Mouse (Mus musculus) right cerebral cortex, adult 18-20 months (tissue): ENCODE results near the gene Gfer.

Experiments
- DNase-seq: peaks from one replicate; pipeline ENCODE4 v3.0.0; 2022; ENCODE audit warnings: mixed read lengths

The Gfer gene

DNA sequence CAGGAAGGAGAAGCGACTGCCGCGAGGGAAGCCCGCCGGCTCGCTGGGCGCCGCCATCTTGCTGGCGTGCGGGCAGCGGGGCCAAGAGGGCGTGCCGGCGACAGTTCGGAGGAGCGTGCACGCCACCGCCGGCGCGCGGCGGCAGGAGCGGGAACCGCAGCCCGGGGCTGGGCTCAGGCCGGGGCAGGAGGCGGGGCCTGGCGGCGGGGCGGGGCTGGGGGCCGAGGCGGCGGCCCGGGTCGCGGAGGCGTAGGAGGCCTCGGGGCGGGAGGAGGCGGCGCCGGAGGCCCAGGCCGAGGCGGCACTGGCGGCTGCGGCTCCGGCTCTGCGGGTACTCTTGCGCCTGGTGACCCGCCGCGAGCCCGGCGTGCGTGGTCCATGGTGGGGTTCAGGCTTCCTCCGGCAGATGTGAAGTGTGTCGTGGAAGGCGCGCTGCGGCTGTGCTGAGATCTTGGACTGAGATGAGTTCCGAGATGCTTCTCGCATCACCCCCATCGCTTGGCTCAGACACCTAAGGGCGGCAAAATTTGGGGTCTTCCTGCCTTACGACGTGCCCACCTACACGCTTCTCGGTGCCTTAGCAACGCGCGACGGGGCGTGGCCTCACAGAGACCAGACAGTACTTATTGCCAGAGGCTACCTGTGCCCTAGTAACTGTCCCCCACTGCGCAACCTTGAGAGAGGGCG lies at the start of gene Gfer, which contains the start of gene Noxo1:
Gene Gfer (minus strand): TSS at position 146 of the 687 bp plus-strand sequence.
Gene Noxo1 (plus strand): TSS at position 224 of the 687 bp plus-strand sequence.
- DNase-seq: peak; percentile 89

DNA sequence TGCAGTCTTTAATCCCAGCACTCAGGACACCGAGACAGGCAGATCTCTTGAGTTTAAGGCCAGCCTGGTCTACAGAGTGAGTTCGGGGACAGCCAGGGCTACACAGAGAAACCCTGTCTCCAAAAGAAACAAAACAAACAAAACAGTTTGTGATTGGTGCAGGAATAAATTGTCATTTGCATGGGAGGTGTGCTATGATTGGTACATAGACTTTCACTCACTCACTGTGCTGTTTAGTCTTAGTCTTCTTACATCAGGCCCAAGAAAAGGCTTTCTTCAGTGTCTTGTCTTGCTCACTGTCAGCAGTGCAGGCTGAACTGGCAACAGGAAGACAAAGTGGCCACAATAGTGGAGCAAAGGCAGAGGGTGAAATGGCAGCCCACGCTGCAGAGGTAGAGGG lies 48.4 kb upstream of the Gfer start:
- DNase-seq: no peak

DNA sequence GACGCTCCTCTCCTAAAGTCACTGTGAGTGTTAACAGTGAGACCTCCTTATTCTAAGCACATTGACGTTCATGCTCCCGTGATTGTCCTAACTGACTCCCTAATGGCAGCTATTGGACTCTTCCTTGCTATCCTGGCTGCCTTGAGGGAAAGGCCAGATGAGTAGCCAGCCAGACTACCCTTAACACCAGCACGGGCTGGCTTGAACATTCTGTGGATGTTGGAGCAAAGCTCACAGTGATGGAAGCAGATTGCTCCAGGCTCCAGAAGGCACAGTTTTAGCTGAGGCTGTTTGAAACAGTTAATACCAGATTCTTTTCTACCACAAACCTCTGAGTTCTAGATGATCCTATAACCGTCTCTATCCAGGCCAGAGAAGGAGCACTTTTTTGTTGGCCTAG lies 47.9 kb upstream of the Gfer start:
- DNase-seq: no peak

DNA sequence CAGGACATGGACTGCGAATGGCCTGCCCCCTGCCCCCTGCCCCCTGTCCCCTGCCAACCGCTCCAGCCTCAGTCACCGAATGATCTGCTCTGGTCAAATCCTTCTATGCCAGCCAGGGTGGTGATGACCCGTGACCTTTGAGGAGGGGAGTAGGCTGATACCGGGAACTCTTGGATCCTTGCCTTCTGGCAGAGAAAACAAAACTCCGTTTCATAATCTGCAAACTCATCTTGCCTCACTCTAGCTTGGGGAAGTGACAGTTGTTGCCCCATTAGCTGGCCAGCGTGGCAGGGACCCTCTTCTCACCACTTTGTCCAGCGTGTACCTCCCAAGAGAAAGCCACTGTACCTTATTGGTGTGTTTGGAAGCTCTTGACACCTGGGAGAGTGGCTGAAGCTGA lies 46.4 kb upstream of the Gfer start:
- no peak for DNase-seq

DNA sequence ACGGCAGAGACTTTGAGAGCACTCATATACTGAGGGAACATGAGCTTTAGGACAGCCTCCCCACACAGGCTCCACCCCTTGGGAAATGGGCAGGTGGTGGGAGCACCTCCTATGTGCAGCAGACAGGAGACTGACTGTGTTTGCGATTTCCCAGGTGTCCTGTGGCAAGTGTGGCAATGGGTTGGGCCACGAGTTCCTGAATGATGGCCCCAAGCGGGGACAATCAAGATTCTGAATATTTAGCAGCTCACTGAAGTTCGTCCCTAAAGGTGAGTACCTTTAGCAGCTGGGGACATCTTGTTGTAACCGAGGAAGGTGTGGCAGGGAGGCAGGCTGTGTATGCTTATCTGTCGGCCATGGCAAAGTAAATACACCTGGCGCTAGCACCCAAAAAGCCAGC lies 44.0 kb upstream of the Gfer start:
- no peak for DNase-seq

DNA sequence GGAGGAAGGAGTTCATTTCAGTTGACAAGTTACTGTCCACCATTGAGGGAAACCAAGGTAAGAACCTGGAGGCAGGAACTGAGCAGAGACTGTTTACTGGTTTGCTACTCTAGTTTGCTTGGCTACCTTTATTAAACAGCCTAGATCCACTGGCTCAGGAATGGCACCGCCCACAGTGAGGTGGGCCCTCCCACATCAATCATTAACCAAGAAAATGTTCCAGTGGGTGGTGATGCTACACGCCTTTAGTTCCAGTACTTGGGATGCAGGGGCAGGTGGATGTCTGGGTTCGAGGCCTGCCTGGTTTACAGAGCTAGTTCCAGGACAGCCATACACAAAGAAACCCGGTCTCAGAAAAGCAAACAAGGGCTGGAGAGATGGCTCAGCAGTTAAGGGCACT lies 42.3 kb upstream of the Gfer start:
- DNase-seq: no peak

DNA sequence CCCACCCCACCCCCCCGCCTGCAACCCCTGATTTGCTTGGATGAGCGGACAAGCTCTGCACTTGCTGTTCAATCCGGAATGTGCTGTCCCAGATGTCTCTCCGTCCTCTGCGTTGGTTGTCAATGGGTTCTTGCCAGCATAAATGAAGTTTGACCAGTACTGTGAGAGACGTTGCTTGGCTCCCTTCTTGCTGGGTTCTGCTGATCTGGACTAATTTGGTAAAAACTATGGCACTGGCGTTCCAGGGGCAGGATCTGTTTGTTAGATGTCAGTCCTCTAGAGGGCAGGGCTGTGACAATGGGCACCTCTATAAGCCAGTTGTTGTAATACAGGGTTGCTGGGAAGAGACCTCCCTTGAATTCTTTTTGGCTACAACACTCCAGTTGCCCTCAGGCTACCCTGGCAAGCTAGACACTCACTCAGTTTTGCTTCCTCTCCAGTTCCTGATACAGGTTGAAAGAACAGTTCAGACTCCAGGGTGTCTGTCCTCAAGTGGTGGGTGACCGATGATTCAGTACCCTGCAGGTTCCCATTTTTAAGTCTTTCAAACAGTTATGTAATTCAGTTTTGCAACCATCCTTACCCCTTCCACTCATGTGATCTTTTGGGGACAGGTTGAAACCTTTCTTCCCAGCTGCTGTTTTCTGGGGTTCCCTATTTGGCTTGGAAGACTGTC lies 41.3 kb upstream of the Gfer start:
- no peak for DNase-seq

DNA sequence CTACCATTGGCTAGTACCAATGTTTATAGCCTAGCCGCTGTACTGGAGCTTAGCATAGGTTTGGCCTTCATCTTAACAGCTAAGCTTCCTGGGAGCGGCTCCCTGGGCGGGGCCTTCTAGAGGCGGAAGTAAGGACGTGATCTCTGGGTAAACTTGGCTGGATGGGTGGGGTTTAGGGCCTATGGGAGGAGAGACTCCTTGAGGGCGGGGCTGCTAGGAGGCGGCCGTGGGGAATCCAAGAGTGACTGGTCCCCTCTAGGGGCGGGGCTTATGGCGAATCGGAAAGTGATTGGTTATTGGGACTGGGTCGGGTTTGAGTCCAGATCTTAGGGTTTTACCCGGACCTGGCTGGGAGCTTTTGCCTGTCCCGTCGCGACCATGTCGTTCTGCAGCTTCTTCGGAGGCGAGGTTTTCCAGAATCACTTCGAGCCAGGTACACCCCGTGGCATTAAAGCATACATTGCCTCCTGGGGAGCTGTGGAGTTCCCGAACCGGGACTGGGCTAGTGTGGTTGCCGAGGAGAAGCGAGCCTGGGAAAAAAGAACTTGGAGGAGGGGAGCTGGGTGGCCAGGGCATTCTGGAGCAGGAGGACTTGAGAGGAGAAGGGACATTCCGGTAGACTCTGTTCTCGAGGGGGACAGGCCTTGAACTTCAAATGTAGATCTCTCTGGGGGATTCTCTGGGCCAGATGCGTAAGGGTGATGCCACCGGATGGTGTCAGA lies 40.5 kb upstream of the Gfer start, which contains the start of gene Msrb1:
Gene Msrb1 (plus strand): TSS at position 313 of the 722 bp plus-strand sequence.
- DNase-seq: peak; percentile 96

DNA sequence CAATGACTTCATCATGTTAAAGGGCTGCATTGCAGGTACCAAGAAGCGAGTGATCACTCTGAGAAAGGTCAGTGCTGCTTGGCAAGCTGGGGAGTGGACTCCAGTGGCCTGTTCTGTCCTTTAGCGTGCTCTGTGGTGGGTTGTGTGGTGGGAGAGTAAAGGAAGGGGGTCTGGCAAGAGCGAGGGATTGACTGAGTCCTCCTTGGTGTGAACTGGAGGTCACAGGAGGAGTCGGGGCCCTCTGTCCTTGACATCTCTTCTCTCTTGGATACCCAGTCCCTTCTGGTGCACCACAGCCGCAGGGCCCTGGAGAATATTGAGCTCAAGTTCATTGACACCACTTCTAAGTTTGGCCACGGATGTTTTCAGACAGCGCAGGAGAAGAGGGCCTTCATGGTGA lies 39.5 kb upstream of the Gfer start:
- no peak for DNase-seq

DNA sequence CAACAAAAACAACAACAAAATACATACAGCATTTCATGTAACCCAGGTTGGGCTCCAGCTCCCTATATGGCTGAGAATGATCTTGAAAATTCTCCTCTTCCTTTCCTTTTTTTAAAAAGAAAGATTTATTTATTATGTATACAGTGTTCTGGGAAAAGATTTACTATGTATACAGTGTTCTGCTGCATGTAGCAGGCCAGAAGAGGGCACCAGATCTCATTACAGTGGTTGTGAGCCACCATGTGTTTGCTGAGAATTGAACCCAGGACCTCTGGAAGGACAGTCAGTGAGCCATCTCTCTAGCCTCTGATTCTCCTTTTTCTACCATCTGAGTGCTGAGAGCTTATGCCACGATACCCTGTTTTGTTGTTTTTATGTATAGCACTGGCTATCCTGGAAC lies 38.6 kb upstream of the Gfer start:
- DNase-seq: no peak

DNA sequence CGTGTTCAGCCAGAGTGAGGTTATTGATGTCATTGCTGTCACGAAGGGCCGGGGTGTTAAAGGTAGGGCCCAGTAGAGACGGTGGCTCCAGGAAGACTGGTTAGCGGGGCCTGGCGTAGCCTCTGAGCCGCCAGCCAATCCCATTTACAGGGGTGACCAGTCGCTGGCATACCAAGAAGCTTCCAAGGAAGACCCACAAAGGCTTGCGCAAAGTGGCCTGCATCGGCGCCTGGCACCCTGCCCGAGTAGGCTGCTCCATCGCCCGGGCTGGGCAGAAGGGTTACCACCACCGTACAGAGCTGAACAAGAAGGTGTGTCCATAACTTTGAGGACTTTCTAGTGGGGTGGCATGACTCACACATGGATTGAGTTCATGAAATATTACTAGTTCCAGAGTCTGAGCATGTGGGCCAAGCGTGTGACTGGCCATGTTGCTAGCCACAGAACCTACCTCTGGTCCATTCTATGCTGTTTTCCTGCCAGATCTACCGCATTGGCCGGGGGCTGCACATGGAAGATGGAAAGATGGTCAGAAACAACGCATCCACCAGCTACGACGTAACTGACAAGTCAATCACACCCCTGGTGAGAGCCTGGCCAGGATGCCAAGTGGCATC lies 37.6 kb upstream of the Gfer start:
- DNase-seq: no peak

DNA sequence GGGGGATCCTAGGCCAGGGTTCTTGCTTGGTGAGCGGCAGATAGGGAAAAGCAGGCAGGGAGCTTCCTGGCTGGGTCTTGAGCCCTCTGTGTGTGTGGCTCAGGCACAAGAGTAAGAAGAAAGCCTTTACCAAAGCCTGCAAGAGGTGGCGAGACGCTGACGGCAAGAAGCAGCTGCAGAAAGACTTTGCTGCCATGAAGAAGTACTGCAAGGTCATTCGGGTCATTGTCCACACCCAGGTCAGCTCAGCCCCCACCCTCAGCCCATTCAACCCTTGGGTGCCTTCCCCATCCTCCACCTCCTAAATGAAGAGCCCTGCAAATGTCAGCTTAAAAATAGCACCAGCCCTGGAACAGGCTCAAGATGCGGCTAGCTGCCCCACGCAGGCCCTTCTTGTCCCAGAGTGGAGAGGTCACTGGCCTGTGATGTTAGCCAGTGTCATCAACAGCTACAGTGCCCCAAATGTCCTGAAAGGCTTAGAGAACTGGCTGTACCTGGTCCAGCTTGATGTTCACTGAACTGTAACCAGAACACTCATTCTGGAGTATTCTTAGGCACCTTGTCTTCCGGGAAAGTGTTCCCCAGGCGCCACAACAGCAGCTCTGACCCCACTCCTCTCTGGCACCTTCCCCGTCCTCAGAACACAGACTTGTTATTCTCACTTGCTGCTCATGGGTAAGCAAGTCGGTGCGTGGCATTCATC lies 36.4 kb upstream of the Gfer start:
- no peak for DNase-seq

DNA sequence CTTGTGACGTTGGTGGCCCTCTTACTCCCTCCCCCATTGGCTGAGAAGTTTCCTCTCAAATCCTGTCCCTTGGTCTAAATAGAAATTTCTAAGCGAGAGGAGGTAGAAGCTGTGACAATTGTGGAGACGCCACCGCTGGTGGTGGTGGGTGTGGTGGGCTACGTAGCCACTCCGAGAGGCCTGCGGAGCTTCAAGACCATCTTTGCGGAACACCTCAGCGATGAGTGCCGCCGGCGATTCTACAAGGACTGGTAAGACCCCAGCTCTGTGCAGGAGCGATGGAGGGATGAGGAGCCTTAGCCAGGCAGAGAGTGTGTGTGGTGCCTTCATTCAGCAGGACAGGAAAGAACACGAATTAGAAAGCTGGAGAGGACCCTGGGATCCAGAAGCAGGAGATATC lies 34.8 kb upstream of the Gfer start:
- DNase-seq: no peak

DNA sequence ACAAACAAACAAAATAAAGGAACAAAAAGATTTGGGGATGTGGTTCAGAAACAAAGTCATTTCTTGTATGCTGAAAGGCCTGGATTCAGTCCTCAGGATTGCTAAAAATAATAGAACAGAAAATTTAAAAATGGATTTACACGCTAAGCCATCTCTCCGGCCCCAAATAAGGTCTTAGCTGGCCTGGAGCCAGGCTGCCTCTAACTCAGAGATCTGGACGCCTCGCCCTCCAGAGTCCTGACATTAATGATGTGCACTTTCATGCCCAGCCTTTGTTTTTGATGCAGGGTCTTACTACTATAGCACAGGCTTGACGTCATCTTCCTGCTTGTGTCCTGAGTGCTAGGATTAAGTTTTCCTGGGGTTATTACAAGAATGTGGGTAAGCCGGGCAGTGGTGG lies 33.1 kb upstream of the Gfer start:
- no peak for DNase-seq

DNA sequence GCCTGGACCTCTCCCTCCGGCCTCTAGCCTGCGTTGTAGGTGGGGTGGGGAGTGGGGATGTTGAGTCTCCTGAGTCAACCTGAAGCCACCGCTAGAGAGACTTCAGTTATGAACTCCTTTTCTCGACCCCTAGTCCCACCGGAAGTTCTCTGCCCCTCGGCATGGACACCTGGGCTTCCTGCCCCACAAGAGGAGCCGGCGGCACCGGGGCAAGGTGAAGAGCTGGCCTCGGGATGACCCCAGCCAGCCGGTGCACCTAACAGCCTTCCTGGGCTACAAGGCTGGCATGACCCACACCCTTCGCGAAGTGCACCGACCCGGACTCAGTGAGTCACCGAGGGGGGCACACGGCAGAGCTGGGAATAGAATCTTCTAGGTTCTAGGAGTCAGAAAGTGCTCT lies 32.2 kb upstream of the Gfer start:
- DNase-seq: no peak

DNA sequence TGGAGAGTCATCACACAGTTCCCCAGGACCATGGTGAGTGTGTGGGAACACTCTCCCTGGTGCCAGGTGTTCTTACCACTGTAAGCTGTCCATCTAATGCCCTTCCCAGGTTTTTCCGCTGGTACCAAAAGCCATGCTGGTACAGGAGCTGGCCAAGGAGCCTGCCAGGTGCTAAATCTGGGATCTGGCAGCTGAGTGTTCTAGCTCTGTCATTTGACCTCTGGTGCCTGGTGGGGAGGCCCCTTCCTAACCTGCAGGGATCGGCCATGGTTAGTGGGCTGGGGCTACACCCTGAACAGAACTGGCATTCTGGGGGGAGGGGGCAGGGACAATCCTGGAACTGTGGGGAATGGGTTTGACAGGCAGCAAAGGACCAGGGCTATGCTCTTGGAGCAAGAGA lies 31.7 kb upstream of the Gfer start, which contains the start of gene Rpl3l:
Gene Rpl3l (plus strand): TSS at position 203 of the 400 bp plus-strand sequence.
- DNase-seq: no peak

DNA sequence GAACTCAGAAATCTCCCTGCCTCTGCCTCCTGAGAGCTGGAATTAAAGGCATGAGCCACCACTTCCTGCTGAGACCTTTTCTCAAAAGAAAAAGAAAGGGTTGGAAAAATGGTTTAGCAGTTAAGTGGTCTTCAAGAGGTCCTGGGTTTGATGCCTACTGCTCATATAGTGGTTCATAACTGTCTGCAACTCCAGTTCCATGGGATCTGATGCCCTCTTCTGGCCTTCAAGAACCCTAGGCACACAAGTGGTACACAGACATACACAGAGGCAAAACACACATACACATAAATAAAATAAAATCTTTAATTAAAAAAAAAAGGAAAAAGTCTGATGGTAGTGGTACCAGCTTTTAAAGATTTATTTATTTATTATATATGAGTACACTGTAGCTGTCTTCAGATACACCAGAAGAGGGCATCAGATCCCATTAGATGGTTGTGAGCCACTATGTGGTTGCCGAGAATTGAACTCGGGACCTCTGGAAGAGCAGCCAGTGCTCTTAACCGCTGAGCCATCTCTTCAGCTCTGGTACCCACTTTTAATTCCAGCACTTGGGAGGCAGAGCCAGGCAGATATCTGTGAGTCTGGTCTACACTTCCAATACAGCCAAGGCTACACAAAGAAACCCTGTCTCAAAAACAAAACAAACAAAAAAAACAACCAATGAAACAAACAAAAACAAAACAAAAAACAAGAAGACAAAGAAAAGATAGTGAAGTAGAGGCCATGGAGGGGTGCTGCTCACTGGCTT lies 29.9 kb upstream of the Gfer start:
- no peak for DNase-seq

DNA sequence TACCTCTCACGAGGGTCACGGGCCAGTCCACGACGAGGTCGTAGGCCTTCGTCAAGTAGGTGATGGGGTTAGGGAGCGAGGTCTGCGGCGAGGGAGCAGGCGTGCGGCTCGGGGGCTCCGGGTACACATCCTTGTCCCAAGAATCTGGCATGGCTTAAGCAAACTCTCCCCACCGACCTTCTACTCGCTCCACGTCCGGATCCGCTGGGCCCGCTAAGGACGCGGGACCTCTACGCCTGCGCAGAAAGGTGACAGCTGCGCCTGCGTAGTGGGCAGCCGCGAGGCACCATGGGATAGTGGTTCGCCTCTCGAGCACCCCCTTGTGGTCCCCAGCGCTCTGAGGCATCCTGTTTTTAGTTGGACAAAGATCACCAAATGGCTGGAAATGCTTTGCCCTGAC lies 28.2 kb upstream of the Gfer start, which contains the start of gene Ndufb10:
Gene Ndufb10 (minus strand): TSS at position 295 of the 400 bp plus-strand sequence.
- DNase-seq: peak; percentile 94

DNA sequence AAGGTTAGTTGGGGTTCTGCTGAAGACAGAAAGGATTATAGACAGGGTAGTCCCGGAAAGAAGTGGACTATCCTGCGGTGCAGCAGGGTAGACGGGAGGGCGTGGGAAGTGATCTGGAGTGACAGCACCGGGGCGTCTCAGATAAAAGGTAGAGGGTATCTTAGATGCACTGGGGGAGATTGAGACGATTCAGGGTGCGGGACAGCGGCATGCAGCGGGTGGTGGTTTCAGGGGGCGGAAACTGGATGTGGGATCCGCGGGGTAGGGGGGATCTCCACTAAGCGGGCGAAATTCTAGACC lies 27.9 kb upstream of the Gfer start:
- DNase-seq: no peak

DNA sequence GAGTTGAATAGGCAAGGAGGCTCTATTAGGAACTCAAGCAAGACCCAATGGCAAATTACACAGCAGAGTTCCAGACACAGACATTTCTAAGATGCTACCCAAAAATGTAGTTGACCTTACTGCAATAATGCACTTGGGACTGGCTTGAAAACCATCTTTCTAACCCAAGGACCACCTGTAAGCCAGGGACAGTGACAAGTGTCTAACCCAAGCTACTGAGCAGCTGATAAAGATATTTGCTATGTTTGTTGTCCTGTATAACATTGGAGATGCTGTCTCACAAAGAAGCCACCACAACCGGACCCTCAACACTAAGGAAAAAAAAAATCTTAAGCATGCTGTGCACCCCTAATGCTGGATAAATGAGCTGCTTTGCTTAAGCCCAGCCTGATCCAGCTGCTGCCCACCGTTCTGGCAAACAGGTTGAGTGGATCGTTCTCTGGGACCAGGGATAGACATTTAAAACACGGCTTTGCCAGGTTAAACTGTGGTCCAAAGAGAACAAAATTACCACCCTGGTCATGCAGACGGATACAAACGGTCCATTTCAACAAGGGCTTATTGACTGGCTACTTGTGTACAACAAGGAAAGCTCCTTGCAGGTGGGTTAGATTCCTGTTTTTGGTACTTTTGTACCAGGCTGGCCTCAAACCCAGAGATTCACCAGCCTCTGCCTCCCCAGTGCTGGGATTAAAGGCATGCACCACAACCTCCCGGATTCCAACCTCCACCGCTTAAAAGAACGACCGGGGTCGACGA lies 27.3 kb upstream of the Gfer start:
- DNase-seq: no peak

DNA sequence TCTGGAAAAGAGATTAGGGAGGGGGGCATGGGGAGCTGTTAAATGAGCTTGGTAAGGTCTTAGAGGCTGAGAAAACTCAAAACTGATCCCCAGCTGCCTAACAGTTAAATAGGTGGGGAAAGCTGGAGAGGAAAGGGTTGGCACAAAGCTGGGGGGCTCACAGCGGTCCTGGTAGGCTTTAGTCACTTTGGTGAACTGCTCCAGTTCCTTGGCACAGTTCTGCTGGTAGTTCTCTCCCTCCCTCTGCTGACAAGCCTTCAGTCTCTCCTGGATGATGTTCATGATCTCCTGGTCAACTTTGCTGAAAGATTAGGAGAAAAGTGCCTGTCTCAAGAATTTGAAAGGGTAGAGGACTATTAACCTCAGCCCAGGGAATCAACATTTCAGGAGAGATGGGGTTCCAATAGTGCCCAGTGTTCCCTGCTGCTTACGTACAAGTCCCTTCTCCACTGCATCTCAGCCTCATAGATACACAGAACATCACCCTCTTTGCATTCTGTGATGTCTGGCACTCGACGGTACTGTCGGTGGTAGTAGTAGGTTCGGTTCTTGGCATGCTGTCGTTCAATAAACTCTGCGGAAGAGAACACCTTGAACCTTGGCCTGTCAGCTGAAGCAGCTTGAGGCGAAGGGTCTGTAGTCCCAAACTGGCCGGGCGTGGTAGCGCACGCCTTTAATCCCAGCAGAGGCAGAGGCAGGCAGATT lies 26.4 kb upstream of the Gfer start:
- DNase-seq: no peak
